ENCODE assay signal across 18 mouse cellular contexts in genomic region chr1:156686025-156686661, GRCm38 (mm10).
"Had no signal": no experiment of that assay in that cellular context is flagged by ENCODE, and none has a peak within 500 bp of the region (broad histone marks: within the 10 kb centered on the region; RNA-seq: fewer than 3 reads in every experiment).

No protein-coding gene starts in this region.

- DNase-seq: liver, postnatal 0 days; lung, adult 2 months; lung, postnatal 14 days; lung, postnatal 36 days; right cerebral cortex, postnatal 14 days; thymus, adult 2 months; thymus, postnatal 25 days; thymus, postnatal 4 days had no signal

- H3K9ac ChIP-seq: liver, postnatal 0 days; lung, embryonic 15.5 days; midbrain, embryonic 13.5 days; midbrain, embryonic 15.5 days; neural tube, embryonic 12.5 days; stomach, embryonic 15.5 days had no signal

- H3K4me2 ChIP-seq: lung, embryonic 15.5 days; midbrain, embryonic 11.5 days; midbrain, embryonic 13.5 days; midbrain, embryonic 15.5 days; neural tube, embryonic 12.5 days; stomach, embryonic 15.5 days had no signal

- H3K4me3 ChIP-seq: lung, embryonic 15.5 days; megakaryocyte, embryonic 14.5 days; midbrain, embryonic 13.5 days; midbrain, embryonic 15.5 days; neural tube, embryonic 12.5 days; stomach, embryonic 15.5 days had no signal

- ATAC-seq: liver, postnatal 0 days; lung, postnatal 0 days; midbrain, embryonic 13.5 days; midbrain, embryonic 15.5 days had no signal

- H3K27me3 ChIP-seq: lung, embryonic 15.5 days; megakaryocyte, embryonic 14.5 days; midbrain, embryonic 13.5 days; midbrain, embryonic 15.5 days; neural tube, embryonic 12.5 days; stomach, embryonic 15.5 days had no signal

- H3K4me1 ChIP-seq: lung, embryonic 15.5 days; midbrain, embryonic 13.5 days; midbrain, embryonic 15.5 days; neural tube, embryonic 12.5 days; stomach, embryonic 15.5 days had no signal

- H3K27ac ChIP-seq: lung, embryonic 15.5 days; macrophage; midbrain, embryonic 13.5 days; midbrain, embryonic 15.5 days; neural tube, embryonic 12.5 days; stomach, embryonic 15.5 days; stomach, postnatal 0 days had no signal

- H3K9me3 ChIP-seq: lung, embryonic 15.5 days; megakaryocyte, embryonic 14.5 days; midbrain, embryonic 13.5 days; midbrain, embryonic 15.5 days; neural tube, embryonic 12.5 days; stomach, embryonic 15.5 days had no signal
